Mouse (Mus musculus): ENCODE results near the gene Psmf1. TPM values are rescaled to one million over a fixed set of nuclear protein-coding genes. Genes with fewer than 3 reads are reported as not detected.
A peak's percentile ranks its signal among the peaks of the same experiment; 100 is the strongest.

The Psmf1 gene
- total RNA-seq, 2 experiments from 2014 or later = 27.8 to 27.9 TPM

- no peak for DNase-seq
Observed at GRCm38 (mm10) chr2:151735422-151735821, 8.6 kb downstream of the Psmf1 start.

DNA sequence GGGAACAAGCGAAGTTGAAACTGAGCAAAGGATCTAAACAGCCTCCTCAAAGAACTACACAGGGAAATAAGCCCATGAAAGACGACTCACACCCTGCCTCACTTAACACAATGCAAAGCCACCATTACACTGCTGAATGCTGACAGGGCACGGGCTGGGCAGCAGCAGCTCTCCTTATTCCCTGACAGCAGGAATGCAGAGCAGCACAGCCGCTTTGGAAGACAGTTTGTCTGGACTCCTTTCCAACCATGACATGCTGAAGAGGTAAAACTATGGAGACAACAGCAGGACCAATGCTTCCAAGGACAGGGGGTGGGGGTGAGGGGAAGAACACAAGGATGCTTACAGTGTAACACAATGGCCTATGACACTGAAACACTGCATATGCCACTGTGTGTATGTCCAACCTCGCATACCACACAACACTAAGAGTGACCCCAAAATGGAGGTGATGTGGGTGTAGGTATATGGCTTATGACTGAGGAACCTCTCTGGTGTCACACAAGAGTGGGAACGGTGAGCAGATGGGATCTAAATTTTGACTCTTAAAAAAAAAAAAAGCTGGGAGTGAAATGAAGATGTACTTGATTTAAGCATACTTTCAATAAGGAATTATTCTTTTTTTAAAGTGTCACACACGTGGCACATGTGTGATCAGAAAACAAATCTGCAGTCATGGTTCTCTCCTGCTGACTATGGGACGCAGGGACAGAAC lies 10.7 kb downstream of the Psmf1 start:
- DNase-seq = no peak

GRCm38 (mm10) chr2:151724094-151724493 lies 19.9 kb downstream of the Psmf1 start:
- no peak for DNase-seq

- no peak for DNase-seq
Observed at GRCm38 (mm10) chr2:151716318-151717055, 27.5 kb downstream of the Psmf1 start.

- DNase-seq = no peak
Observed at GRCm38 (mm10) chr2:151715526-151715925, 28.5 kb downstream of the Psmf1 start.

- DNase-seq = peak; percentile 20
Observed at GRCm38 (mm10) chr2:151712647-151713046, 31.3 kb downstream of the Psmf1 start.

DNA sequence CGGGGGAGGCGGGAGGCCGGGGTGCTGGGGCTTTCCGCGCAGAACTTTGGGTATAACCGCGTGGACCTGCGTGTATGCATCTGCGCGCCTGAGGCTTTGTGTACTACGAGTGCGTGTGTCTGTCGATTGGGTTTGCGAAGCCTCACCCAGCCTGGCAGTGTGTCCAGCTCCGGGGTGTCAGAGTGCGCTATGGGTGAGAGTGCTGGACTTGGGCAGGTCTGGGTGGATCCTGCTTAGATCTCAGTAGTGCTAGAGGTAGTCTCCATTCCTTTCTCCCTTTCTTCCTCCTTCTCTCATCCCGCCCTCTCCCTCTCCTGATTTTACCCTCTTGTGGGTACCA lies 41.2 kb downstream of the Psmf1 start:
- DNase-seq = no peak

DNA sequence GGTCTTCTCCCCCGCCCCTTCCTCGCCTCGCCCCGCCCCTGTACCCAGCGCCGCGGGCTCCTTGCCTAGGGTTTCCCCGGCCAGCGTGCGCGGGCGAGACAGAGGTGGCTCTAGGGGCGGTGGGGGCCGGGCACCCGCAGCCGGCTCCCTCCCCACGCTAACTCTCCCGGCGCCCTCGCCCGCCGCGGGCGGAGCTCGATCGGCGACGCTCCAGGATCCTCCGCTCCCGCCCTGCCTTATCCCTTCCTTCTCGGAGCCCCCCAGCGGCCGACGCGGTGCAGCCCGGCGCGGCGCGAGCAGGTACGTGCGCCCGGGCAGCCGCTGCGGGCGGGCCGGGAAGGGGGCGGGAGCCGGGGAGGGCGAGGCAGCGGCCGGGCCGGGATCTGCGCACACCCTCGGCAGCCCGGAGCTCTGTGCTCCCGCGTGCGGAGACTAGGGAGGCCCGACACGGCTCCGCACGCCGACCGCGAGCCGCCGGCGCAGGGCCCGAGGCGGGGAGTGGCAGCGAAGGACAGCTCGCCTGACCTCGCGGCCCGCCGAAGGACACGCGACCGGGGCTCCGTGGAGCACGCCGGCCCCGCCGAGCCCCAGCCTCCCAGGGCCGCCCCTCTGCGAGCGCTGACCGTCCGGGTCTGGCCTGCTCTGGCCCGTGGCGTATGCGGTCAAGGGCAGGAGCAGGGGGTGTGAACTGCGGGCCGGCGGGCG lies 41.7 kb downstream of the Psmf1 start:
- DNase-seq = peak; percentile 44

DNA sequence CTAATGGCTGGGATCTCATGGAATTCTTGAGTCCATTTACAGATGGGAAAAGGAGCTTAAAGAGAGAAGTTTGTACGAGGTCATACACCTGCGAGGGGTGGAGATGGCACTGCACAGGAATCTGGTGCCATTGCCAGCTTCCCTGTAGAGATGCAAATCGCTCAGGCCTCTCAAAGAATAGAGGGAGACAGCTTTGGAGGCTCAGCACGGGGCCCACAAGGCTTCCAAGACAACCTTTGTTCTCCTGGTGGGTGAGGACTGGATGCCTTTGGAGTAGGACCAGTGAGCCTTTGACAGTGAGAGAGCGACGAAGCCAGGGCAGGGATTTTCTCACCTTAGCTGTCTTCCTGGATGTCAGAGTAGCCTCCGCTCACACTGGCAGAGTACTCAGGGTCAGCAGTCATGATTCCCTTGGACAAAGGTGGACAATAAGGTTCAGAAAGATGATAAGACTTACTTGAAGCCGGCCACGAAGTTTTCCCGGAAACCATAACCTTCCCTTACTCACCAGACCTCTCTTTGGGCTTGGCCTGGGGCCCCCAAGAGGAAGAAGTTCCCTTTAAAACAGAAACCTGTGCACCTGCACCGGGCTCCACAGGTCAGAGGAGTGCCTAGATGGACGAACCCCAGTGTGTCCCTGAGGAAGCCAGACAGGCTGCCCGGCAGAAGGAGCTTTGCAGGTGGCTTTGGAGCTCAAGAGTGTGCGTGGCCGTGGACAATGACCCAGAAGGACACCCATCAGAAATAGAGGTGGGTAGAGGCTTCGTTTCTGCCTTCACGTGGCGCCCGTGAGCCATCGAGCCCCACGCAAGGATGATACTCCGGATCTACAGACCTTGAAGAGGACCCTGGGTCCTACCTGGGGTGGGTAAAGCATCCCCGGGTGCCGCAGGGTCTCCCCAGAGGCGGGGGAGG lies 42.5 kb downstream of the Psmf1 start, which contains the start of gene Tmem74b:
Tmem74b (plus strand) TSS at position 778 of the 915 bp plus-strand sequence.
- DNase-seq = no peak

GRCm38 (mm10) chr2:151682976-151683375 lies 61.0 kb downstream of the Psmf1 start:
- DNase-seq = no peak

DNA sequence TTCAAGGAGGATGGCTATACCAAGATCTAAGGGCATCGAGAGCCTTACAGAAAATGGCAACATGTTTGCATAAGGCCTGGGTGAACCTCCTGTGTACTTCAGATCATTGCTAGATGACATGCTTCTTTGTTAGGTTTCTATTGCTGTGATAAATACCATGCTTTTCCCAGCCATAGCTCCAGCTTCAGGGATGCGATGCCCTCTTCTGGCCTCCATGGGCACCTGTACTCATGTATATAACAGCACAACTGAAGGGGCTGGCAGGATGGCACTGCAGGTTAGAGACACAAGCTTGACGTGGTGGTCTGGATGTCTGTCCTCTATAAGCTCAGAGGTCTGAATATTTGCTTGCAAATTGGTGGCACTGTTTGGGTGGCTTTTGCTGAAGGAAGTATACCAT lies 61.6 kb downstream of the Psmf1 start:
- no peak for DNase-seq

DNA sequence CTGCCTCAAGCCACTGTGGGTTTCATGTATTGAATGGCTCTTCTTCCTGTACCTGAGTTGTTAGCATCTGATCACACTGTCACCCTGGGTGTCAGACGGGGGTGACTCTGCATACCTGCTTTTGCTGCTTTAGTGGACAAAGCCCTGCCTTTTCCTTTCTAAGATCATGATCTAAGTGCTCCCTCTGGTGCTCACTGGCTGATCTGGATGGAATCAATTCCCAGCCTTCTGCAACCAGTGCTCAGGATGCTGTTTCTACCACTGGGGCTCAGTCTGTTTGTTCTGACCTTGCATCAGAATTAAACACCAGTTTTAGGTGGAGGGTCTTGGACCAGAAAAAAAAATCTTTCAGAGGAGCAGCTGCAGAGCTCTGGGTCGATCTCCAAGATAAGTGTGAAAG lies 67.8 kb downstream of the Psmf1 start:
- no peak for DNase-seq

DNA sequence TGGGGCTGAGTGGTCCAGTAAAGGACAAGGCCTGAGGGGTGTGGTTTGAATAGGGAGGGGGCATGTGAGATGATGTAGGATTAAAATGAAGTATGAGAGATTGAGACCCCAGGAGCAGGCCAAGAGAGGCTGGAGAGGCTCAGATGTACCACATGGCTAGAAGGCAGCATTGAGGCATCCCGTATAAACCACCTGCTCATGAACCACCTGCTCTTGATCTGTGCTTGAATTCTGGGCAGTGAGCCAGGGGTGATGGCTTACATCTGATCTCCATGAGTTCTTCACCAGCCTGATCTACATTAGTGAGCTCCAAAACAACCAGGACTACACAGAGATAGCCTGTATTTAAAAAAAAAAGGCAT lies 73.0 kb downstream of the Psmf1 start:
- DNase-seq = no peak

GRCm38 (mm10) chr2:151670026-151670967 lies 73.7 kb downstream of the Psmf1 start:
- DNase-seq = no peak

GRCm38 (mm10) chr2:151668433-151668832 lies 75.6 kb downstream of the Psmf1 start, which contains the start of gene Rad21l:
TSS of gene Rad21l (minus strand) at chr2:151668533.
- no peak for DNase-seq

Other genes starting within 250 kb of the Psmf1 start
- gene Fkbp1a, start 201.7 kb downstream of the Psmf1 start, total RNA-seq (2021) = 100 to 1,000 TPM; 238 to 248 TPM
- 1 to 10 TPM in 1 of 2 experiments, under 1 TPM in 1; 0.66 to 1.5 TPM for gene Sdcbp2, start 171.6 kb downstream of the Psmf1 start, total RNA-seq (2021)
- gene Snph, start 111.6 kb downstream of the Psmf1 start, total RNA-seq (2021) = 1 to 10 TPM; 6.4 to 8.2 TPM
- not detected for gene Rad21l, start 75.7 kb downstream of the Psmf1 start, total RNA-seq (2021)
- under 1 TPM; 0.61 to 0.99 TPM for gene Tmem74b, start 42.2 kb downstream of the Psmf1 start, total RNA-seq (2021)
- not detected for gene Rspo4, start 98.7 kb upstream of the Psmf1 start, total RNA-seq (2021)
- gene Angpt4, start 167.0 kb upstream of the Psmf1 start, total RNA-seq (2021) = under 1 TPM; 0.26 to 0.47 TPM
- 1 to 10 TPM; 5.6 to 6.6 TPM for gene Fam110a, start 236.0 kb upstream of the Psmf1 start, total RNA-seq (2021)